Mouse (Mus musculus) kidney, postnatal 0 days (tissue): ENCODE data around the gene Khk. TPM values are rescaled to one million over a fixed set of nuclear protein-coding genes. Genes with fewer than 3 reads are reported as not detected.

Experiments used
- ATAC-seq: fragments of 200-750 bp; cut with Nextera tagmentation; replicated peaks from 2 replicates; pipeline ENCODE4 v1.8.0; 2017; ENCODE audit warnings: low read depth, moderate number of reproducible peaks, moderate TSS enrichment, moderate library complexity; ENCODE audit not compliant: low FRiP score
- DNase-seq: peaks from one replicate; pipeline ENCODE4 v3.0.0-alpha.2; 2016; ENCODE audit warnings: low spot score
- H3K27ac ChIP-seq: fragments of 300-500 bp; sonication (generic); 2 replicates; pipeline ENCODE4 v1.5.1; 2014; ENCODE audit warnings: mild to moderate bottlenecking
- H3K27me3 ChIP-seq: fragments of 300-500 bp; sonication (generic); 2 replicates; pipeline ENCODE4 v1.6.1; 2014; ENCODE audit warnings: low read length, mixed read lengths; ENCODE audit not compliant: insufficient read depth
- H3K36me3 ChIP-seq: fragments of 300-500 bp; sonication (generic); 2 replicates; pipeline ENCODE4 v1.6.1; 2014; ENCODE audit warnings: low read length, mixed read lengths; ENCODE audit not compliant: insufficient read depth
- H3K4me1 ChIP-seq: fragments of 300-500 bp; sonication (generic); replicated peaks from 2 replicates; pipeline ENCODE4 v1.6.1; 2014; ENCODE audit warnings: antibody characterized with exemption, low read length, mixed read lengths; ENCODE audit not compliant: insufficient read depth
- H3K4me2 ChIP-seq: fragments of 300-500 bp; sonication (generic); 2 replicates; pipeline ENCODE4 v1.6.1; 2014; ENCODE audit warnings: mild to moderate bottlenecking, low read length, moderate library complexity, mixed read lengths
- H3K4me3 ChIP-seq: fragments of 300-500 bp; sonication (generic); replicated peaks from 2 replicates; pipeline ENCODE4 v1.5.1; 2014; ENCODE audit warnings: low read depth, low read length
- H3K9ac ChIP-seq: fragments of 300-500 bp; sonication (generic); 2 replicates; pipeline ENCODE4 v1.6.1; 2014; ENCODE audit warnings: low read depth, low read length
- H3K9me3 ChIP-seq: fragments of 300-500 bp; sonication (generic); replicated peaks from 2 replicates; pipeline ENCODE4 v1.6.1; 2016; ENCODE audit warnings: low read length, inconsistent platforms, mixed read lengths
- CTCF ChIP-seq: IDR thresholded peaks from 2 replicates; pipeline ENCODE4 v1.5.1; 2016; ENCODE audit warnings: antibody characterized with exemption, low read depth, mild to moderate bottlenecking, moderate library complexity
- WGBS: fragments of 180-500 bp; shearing (Covaris S2); extraction: QIAGEN DNeasy Blood & Tissue Kit; methylation state at CpG from one replicate; pipeline ENCODE4 v1.1.7; 2014; 5-methylcytosine and 5-hydroxymethylcytosine counted together
- polyA plus RNA-seq: library from polyadenylated mRNA; unstranded; fragments of >200 nt; fragmentation: Nextera tagmentation; extraction: Ambion mirVana; gene quantifications from 2 replicates; pipeline ENCODE4 v1.2.1, GENCODE M21; 2015

Gene Khk
- polyA plus RNA-seq, 1 experiment from 2014 or later: 70.6 TPM

DNA sequence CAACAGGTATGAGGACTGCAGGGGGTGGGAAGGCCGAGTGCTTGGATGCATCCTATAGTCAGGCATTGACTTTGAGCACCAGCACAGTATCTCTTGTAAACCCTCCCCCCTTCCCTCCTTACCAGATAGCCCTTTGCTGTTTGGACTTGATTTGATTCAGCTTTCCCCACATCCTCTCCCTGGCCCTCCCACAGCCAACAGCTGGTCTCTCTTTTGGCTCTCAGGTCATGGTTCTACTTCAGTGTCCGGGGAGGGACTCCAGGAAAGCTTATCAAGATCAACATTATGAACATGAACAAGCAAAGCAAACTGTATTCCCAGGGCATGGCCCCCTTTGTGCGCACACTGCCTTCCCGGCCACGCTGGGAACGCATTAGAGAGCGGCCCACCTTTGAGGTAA is 30.9 kb upstream of the Khk start:
- ATAC-seq: no peak
- TF ChIP-seq CTCF: no peak
- H3K27me3 ChIP-seq: no peaks in the 10 kb centered on the region
- peak overlapping the region; percentile 23; the same call in 1 of the 2 replicates for H3K9ac ChIP-seq
- H3K36me3 ChIP-seq: peaks cover 32% of the 10 kb centered on the region
- peaks cover 3% of the 10 kb centered on the region for H3K4me1 ChIP-seq
- H3K4me2 ChIP-seq: peak overlapping the region; percentile 96
- peak; percentile 70 for DNase-seq
- no peak overlapping the region for H3K4me3 ChIP-seq
- peak overlapping the region; percentile 94; the same call in 1 of the 2 replicates for H3K27ac ChIP-seq
- H3K9me3 ChIP-seq: no peaks in the 10 kb centered on the region
- WGBS: 56% methylated on average over 7 of the region's 7 CpGs

GRCm38 (mm10) chr5:30901860-30902259 is 19.4 kb upstream of the Khk start:
- Histone ChIP-seq H3K27ac (no peak overlapping the region), H3K4me3 (no peak overlapping the region), H3K36me3 (peaks cover 33% of the 10 kb centered on the region), H3K4me2 (no peak overlapping the region), H3K27me3 (no peaks in the 10 kb centered on the region), H3K4me1 (peaks cover 9% of the 10 kb centered on the region), H3K9me3 (no peaks in the 10 kb centered on the region), H3K9ac (no peak overlapping the region)
- TF ChIP-seq CTCF: no peak
- WGBS: 86% methylated on average over 5 of the region's 5 CpGs
- peak; percentile 31 for DNase-seq
- peak; percentile 60 for ATAC-seq

- no peaks in the 10 kb centered on the region for H3K9me3 ChIP-seq
- no peak for TF ChIP-seq CTCF
- WGBS: under 1% methylated on average over 58 of the region's 58 CpGs
- peak; percentile 97 for DNase-seq
- H3K4me3 ChIP-seq: peak within 1 kb of the TSS; percentile 67
- peak within 1 kb of the TSS; percentile 93 for H3K4me2 ChIP-seq
- H3K36me3 ChIP-seq: peaks cover 22% of the 10 kb centered on the region; the same call in 1 of the 2 replicates
- peak within 1 kb of the TSS; percentile 95 for H3K27ac ChIP-seq
- peaks cover 31% of the 10 kb centered on the region for H3K4me1 ChIP-seq
- no peaks in the 10 kb centered on the region for H3K27me3 ChIP-seq
- H3K9ac ChIP-seq: peak within 1 kb of the TSS; percentile 64
- peak; percentile 92 for ATAC-seq
Measured at GRCm38 (mm10) chr5:30907413-30908059, 13.7 kb upstream of the Khk start, which contains the start of gene Ost4. Gene Ost4 (minus strand): TSS chr5:30907788.

DNA sequence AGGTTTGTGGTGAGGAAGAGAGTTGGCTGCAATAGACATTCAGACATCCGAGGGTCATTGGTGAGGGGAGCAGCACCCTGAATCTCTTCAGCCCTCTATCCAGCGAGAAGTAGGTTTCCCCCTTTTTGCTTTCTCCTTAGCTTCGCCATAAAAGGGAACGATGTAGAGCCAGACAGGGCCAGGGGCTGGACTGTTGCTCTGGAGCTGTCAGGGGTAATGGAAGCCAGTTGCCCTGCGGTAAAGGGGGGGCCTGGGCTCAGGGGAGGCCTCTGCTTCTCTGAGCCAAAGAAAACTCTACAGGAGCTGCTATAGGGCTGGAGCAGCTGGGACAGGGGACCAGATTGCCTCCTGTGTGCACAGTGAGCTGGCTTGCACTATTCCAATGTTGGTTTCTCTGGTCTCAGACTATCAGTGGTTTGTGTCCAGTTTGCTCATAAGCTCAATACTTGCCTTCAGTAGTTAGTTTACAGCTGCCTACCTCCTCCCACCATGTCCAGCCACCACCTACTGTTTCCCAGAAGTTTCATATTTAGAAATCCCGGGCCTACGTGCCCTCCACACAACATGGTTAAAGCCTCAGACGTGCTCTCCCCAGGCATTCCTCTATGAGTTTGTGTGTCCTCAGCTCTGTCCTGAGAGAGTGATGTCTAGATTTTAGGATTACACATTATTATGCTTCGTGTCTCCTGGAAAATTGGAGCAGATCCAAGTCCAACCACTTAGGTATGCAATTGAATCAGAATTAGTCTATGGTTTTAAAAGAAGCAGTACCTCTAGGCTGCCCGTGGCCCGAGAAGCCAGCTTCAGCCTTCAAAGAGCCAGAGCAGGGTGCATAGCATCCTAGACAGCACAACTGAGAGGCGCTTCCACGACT is 12.6 kb upstream of the Khk start:
- Histone ChIP-seq H3K27ac (peak overlapping the region; percentile 95), H3K4me2 (peak overlapping the region; percentile 93), H3K36me3 (peaks cover 16% of the 10 kb centered on the region; the same call in 1 of the 2 replicates), H3K27me3 (no peaks in the 10 kb centered on the region), H3K4me3 (peak overlapping the region; percentile 67), H3K9me3 (no peaks in the 10 kb centered on the region), H3K9ac (peak overlapping the region; percentile 64; the same call in 1 of the 2 replicates), H3K4me1 (peaks cover 36% of the 10 kb centered on the region)
- DNase-seq: peak; percentile 84
- WGBS: 26% methylated on average over 13 of the region's 13 CpGs
- ATAC-seq: 0 out of 2 replicates have a peak, but pooled peaks have one; percentile 17
- no peak for TF ChIP-seq CTCF

- Histone ChIP-seq H3K9ac (0 out of 2 replicates have a peak overlapping the region, but pooled peaks have one; percentile 0), H3K27me3 (no peaks in the 10 kb centered on the region), H3K4me1 (peaks cover 36% of the 10 kb centered on the region), H3K36me3 (peaks cover 11% of the 10 kb centered on the region; the same call in 1 of the 2 replicates), H3K9me3 (no peaks in the 10 kb centered on the region), H3K4me2 (no peak overlapping the region; the same call in 1 of the 2 replicates), H3K4me3 (no peak overlapping the region), H3K27ac (peak overlapping the region; percentile 95)
- no peak for ATAC-seq
- no peak for TF ChIP-seq CTCF
- peak; percentile 70 for DNase-seq
- WGBS: 16% methylated on average over 7 of the region's 7 CpGs
Measured at GRCm38 (mm10) chr5:30909300-30909659, 12.0 kb upstream of the Khk start.

- TF ChIP-seq CTCF: no peak
- Histone ChIP-seq H3K4me3 (no peak overlapping the region), H3K27ac (peak overlapping the region; percentile 95), H3K9me3 (no peaks in the 10 kb centered on the region), H3K27me3 (no peaks in the 10 kb centered on the region), H3K4me1 (peaks cover 36% of the 10 kb centered on the region), H3K36me3 (0 out of 2 replicates have a peak, but pooled peaks cover 5% of the 10 kb centered on the region), H3K9ac (no peak overlapping the region), H3K4me2 (no peak overlapping the region)
- no peak for ATAC-seq
- 71% methylated on average over 7 of the region's 7 CpGs for WGBS
- no peak for DNase-seq
Measured at GRCm38 (mm10) chr5:30909863-30910262, 11.4 kb upstream of the Khk start.
